Mouse (Mus musculus): ENCODE results near the gene Btbd17.

Gene Btbd17

GRCm38 (mm10) chr11:114795848-114796322 lies at the start of gene Btbd17:
TSS of gene Btbd17 (minus strand) at chr11:114795945.
- DNase-seq, result peak; percentile 48

- no peak for DNase-seq
Observed at GRCm38 (mm10) chr11:114844464-114845220, 48.9 kb upstream of the Btbd17 start.

GRCm38 (mm10) chr11:114843818-114844463 lies 48.2 kb upstream of the Btbd17 start:
- DNase-seq, result no peak

GRCm38 (mm10) chr11:114833166-114833565 lies 37.4 kb upstream of the Btbd17 start:
- no peak for DNase-seq

- DNase-seq, result no peak
Observed at GRCm38 (mm10) chr11:114830433-114830773, 34.7 kb upstream of the Btbd17 start.

- no peak for DNase-seq
Observed at GRCm38 (mm10) chr11:114829499-114830432, 34.0 kb upstream of the Btbd17 start.

- DNase-seq, result no peak
Observed at GRCm38 (mm10) chr11:114826686-114827085, 30.9 kb upstream of the Btbd17 start.

- no peak for DNase-seq
Observed at GRCm38 (mm10) chr11:114823199-114823725, 27.5 kb upstream of the Btbd17 start.

- peak; percentile 92 for DNase-seq
Observed at GRCm38 (mm10) chr11:114822727-114823126, 27.0 kb upstream of the Btbd17 start.

GRCm38 (mm10) chr11:114821325-114821724 lies 25.6 kb upstream of the Btbd17 start:
- DNase-seq, result no peak

- DNase-seq, result no peak
Observed at GRCm38 (mm10) chr11:114820444-114820843, 24.7 kb upstream of the Btbd17 start.

- DNase-seq, result no peak
Observed at GRCm38 (mm10) chr11:114819110-114819509, 23.4 kb upstream of the Btbd17 start.

GRCm38 (mm10) chr11:114818185-114818584 lies 22.4 kb upstream of the Btbd17 start:
- DNase-seq, result no peak

GRCm38 (mm10) chr11:114816934-114817333 lies 21.2 kb upstream of the Btbd17 start:
- DNase-seq, result no peak

- DNase-seq, result no peak
Observed at GRCm38 (mm10) chr11:114814873-114815592, 19.3 kb upstream of the Btbd17 start.

GRCm38 (mm10) chr11:114812731-114813240 lies 17.0 kb upstream of the Btbd17 start:
- DNase-seq, result peak; percentile 88

- DNase-seq, result no peak
Observed at GRCm38 (mm10) chr11:114810344-114810743, 14.6 kb upstream of the Btbd17 start.

- no peak for DNase-seq
Observed at GRCm38 (mm10) chr11:114809371-114809770, 13.6 kb upstream of the Btbd17 start.

- no peak for DNase-seq
Observed at GRCm38 (mm10) chr11:114807686-114808427, 12.1 kb upstream of the Btbd17 start.

- no peak for DNase-seq
Observed at GRCm38 (mm10) chr11:114807025-114807424, 11.3 kb upstream of the Btbd17 start.

- no peak for DNase-seq
Observed at GRCm38 (mm10) chr11:114803990-114804389, 8.2 kb upstream of the Btbd17 start.

Measured in right cerebral cortex, adult 18-20 months (tissue).